Mouse (Mus musculus) ES-Bruce4 (cell line): ENCODE results near the gene Pde10a. TPM values are rescaled to one million over a fixed set of nuclear protein-coding genes. Genes with fewer than 3 reads are reported as not detected.

Experiments
- H3K27ac ChIP-seq: 2 replicates; pipeline ENCODE4 v1.5.1; 2012; ENCODE audit warnings: low read length, inconsistent platforms; ENCODE audit not compliant: insufficient read depth
- H3K27me3 ChIP-seq: 2 replicates; pipeline ENCODE4 v1.6.1; 2012; ENCODE audit warnings: mild to moderate bottlenecking, low read length, inconsistent platforms; ENCODE audit not compliant: control insufficient read depth, poor library complexity, insufficient read depth, severe bottlenecking
- H3K36me3 ChIP-seq: 2 replicates; pipeline ENCODE4 v1.6.1; 2012; ENCODE audit warnings: inconsistent platforms, mild to moderate bottlenecking, low read length, moderate library complexity; ENCODE audit not compliant: control insufficient read depth, poor library complexity, insufficient read depth, severe bottlenecking
- H3K4me1 ChIP-seq: one replicate; pipeline ENCODE4 v1.8.1; 2011; ENCODE audit warnings: low read length; ENCODE audit not compliant: control insufficient read depth, insufficient read depth
- H3K4me3 ChIP-seq: 2 replicates; pipeline ENCODE4 v1.5.1; 2011; ENCODE audit warnings: low read depth, mild to moderate bottlenecking, low read length
- H3K9ac ChIP-seq: 2 replicates; pipeline ENCODE4 v1.6.1; 2012; ENCODE audit warnings: low read depth, mild to moderate bottlenecking, inconsistent platforms; ENCODE audit not compliant: poor library complexity, severe bottlenecking
- H3K9me3 ChIP-seq: replicated peaks from 2 replicates; pipeline ENCODE4 v1.6.1; 2012; ENCODE audit warnings: mild to moderate bottlenecking, low read length, inconsistent platforms; ENCODE audit not compliant: control insufficient read depth, poor library complexity, insufficient read depth, severe bottlenecking
- CTCF ChIP-seq: IDR thresholded peaks from one replicate; pipeline ENCODE4 v1.8.1; 2011; ENCODE audit warnings: low read depth, low read length
- EP300 ChIP-seq: IDR thresholded peaks from 2 replicates; pipeline ENCODE4 v1.6.1; 2011; ENCODE audit warnings: low read depth, low read length; ENCODE audit not compliant: insufficient read depth
- POLR2A ChIP-seq: IDR thresholded peaks from one replicate; pipeline ENCODE4 v1.8.1; 2011; ENCODE audit warnings: low read length; ENCODE audit not compliant: insufficient read depth
- polyA plus RNA-seq: library from polyadenylated mRNA; stranded (reverse); fragments of >200 nt; gene quantifications from 2 replicates; pipeline ENCODE4 v1.2.4, GENCODE M21; 2011; ENCODE audit warnings: low read depth; ENCODE audit not compliant: missing spikeins, insufficient read depth, insufficient read length

The Pde10a gene
- polyA plus RNA-seq, 1 experiment = 2.7 TPM

DNA sequence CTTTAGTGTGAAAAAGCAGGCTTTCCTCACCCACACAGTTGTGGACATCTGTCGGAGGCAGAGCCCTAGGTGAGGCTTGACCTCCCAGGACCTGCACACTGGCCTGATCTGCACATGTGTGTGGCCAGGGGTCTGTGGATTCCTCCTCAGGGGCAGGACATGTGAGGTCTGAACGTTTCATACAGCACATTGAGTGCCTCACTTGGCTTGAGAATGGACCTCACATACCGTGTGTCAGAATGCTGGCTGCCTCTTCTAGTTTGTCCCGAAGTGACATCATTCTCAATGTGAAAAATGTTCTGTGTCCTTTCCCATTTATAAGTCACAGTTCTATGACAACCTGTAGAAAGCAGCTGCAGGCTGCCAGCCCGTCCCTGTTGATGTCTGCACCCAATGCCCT lies 385.4 kb downstream of the Pde10a start:
- H3K9ac ChIP-seq = no peak overlapping the region
- H3K36me3 ChIP-seq = no peaks in the 10 kb centered on the region
- TF ChIP-seq CTCF (no peak), EP300 (no peak), POLR2A (no peak)
- H3K4me3 ChIP-seq = no peak overlapping the region
- H3K9me3 ChIP-seq = no peaks in the 10 kb centered on the region
- no peaks in the 10 kb centered on the region for H3K27me3 ChIP-seq
- H3K27ac ChIP-seq = no peak overlapping the region
- no peaks in the 10 kb centered on the region for H3K4me1 ChIP-seq

DNA sequence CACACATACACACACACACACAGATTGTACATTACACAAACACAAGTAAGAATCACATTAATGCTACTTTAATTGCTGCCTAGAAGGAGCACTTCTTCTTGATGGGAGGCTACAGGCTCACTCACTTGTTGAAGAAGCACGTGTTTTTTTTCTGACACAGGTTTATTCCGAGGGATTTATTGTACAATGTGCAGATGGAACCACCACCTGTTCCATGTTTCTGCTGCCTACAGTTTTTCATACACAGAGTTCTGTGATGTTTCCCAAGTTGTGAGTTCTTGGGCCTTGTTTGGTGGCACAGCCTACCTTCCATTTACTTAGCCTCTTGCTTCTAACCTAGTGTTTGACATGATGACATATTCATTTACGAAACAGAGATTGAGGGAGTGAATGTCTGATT lies 387.8 kb downstream of the Pde10a start:
- Histone ChIP-seq H3K27me3 (no peaks in the 10 kb centered on the region), H3K9ac (no peak overlapping the region), H3K4me1 (no peaks in the 10 kb centered on the region), H3K9me3 (no peaks in the 10 kb centered on the region), H3K27ac (no peak overlapping the region), H3K36me3 (no peaks in the 10 kb centered on the region), H3K4me3 (no peak overlapping the region)
- TF ChIP-seq EP300 = no peak
- no peak for TF ChIP-seq POLR2A
- no peak for TF ChIP-seq CTCF

DNA sequence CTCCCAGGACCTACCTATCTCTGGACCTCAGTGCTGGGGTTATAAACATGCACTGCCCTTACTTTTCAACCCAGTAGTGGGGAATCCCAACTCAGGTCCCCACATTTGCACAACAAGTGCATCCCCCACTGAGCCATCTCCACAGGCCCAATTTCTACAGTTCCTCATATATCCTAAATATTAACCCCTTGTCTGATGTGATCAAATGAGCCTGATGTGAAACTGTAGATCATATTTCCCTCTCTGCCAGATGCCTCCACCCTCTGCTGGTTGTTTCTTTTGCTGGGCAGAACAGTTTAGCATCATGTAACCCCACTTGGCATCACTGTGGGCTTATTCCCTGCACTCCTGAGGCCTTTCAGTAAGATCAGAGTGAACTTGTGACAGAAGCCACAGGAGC lies 390.5 kb downstream of the Pde10a start:
- H3K27me3 ChIP-seq = no peaks in the 10 kb centered on the region
- H3K36me3 ChIP-seq = no peaks in the 10 kb centered on the region
- H3K9ac ChIP-seq = no peak overlapping the region
- H3K4me3 ChIP-seq = no peak overlapping the region
- no peaks in the 10 kb centered on the region for H3K4me1 ChIP-seq
- H3K9me3 ChIP-seq = no peaks in the 10 kb centered on the region
- H3K27ac ChIP-seq = no peak overlapping the region
- TF ChIP-seq POLR2A (no peak), EP300 (no peak), CTCF (no peak)

DNA sequence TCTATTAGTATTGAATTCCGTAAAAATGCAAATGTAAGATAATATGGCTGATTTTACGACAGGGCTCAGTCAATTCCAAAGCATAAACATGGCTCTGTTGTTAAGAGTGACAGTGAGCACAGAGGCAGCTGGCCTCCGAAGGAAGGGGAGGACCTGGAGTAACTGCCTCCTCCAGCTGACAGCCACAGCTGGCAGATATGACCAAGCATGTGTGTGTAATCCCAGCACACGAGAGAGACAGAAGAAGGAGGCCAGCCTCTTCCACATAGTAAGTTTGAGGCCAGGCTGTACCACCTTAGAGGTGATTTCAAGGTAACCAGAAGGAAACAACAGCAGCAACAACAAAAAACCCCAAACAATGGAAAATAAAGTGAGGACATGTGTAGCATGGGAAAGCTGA lies 397.9 kb downstream of the Pde10a start:
- TF ChIP-seq EP300 (no peak), POLR2A (no peak), CTCF (no peak)
- no peaks in the 10 kb centered on the region for H3K27me3 ChIP-seq
- no peak overlapping the region for H3K27ac ChIP-seq
- H3K4me1 ChIP-seq = no peaks in the 10 kb centered on the region
- no peaks in the 10 kb centered on the region for H3K9me3 ChIP-seq
- H3K9ac ChIP-seq = no peak overlapping the region
- H3K4me3 ChIP-seq = no peak overlapping the region
- no peaks in the 10 kb centered on the region for H3K36me3 ChIP-seq

DNA sequence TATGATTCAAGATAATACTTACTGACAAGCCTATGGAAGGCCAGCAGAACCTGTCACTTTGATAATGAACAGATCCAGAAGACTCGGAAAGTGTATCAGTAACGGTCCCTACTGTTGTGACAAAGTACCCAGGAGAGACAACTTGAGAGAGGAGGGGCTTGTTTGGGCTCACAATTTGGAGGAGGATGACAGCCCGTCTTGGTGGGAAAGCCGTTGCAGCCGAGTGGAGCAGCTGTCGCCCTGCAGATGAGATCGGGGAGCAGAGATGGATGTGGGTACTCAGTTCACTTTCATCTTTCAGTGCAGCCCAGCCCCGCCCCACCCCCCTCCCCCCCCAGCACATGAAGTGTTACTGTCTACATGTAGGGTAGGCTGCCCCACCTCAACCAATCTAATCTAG lies 398.6 kb downstream of the Pde10a start:
- Histone ChIP-seq H3K9me3 (no peaks in the 10 kb centered on the region), H3K4me3 (no peak overlapping the region), H3K9ac (no peak overlapping the region), H3K36me3 (no peaks in the 10 kb centered on the region), H3K4me1 (no peaks in the 10 kb centered on the region), H3K27ac (no peak overlapping the region), H3K27me3 (no peaks in the 10 kb centered on the region)
- TF ChIP-seq POLR2A (no peak), CTCF (no peak), EP300 (no peak)

DNA sequence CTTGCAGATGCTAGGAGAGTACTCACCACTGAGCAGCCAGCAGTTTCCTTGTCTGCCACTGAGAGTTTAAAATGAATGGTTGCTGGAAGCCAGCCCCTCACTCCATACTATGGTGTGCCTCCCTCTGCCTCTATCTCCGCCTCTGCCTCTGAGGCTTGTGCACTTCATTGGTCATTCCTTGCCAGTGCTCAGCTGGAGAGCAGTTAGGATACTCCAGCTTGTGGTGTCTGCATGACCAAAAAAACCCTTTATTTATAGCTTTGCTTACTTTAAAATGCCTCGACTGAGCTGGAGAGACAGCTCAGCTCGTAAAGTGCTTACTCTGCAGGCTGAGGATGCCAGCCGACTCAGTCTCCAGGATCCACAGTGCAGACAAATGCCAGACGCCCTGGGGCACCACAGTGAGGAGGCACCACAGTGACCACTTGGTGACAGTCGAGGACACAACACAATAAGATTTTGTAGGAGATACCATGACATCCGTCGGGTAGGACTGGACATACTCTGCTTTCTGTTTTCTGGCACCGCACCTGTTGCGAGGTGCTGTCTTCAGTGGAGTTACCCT lies 400.7 kb downstream of the Pde10a start:
- H3K27me3 ChIP-seq = no peaks in the 10 kb centered on the region
- H3K27ac ChIP-seq = no peak overlapping the region
- TF ChIP-seq CTCF (no peak), EP300 (no peak), POLR2A (no peak)
- H3K4me3 ChIP-seq = no peak overlapping the region
- H3K36me3 ChIP-seq = no peaks in the 10 kb centered on the region
- H3K9me3 ChIP-seq = no peaks in the 10 kb centered on the region
- H3K4me1 ChIP-seq = no peaks in the 10 kb centered on the region
- no peak overlapping the region for H3K9ac ChIP-seq
